Mouse (Mus musculus): ENCODE measurements around the gene Htr2b.
A peak's percentile ranks its signal among the peaks of the same experiment; 100 is the strongest.

The Htr2b gene

GRCm38 (mm10) chr1:86111779-86112178 lies at the start of gene Htr2b:
Gene Htr2b, minus strand, starts transcription at chr1:86111970.
- DNase-seq, result no peak

DNA sequence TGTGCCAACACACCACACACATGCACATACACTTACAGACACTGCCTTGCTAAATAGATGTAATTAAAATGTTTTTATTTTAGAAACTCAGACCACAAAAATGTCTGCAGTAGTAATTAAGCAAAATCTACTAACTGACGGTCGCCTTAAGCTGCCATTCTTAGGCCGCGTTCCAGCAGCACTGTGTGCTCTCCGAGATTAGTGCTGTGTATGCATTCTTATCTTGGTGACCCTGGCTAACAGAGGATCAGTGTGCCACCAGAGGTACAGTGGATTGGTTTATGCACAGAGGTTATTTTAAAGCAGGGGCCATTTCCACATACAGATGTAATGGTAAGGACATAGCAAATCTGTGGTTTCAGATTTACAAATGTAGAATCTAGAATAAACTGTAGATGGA lies 49.3 kb upstream of the Htr2b start:
- no peak for DNase-seq

- no peak for DNase-seq
Measured at GRCm38 (mm10) chr1:86160479-86160878, 48.7 kb upstream of the Htr2b start.

- no peak for DNase-seq
Measured at GRCm38 (mm10) chr1:86160059-86160458, 48.3 kb upstream of the Htr2b start.

DNA sequence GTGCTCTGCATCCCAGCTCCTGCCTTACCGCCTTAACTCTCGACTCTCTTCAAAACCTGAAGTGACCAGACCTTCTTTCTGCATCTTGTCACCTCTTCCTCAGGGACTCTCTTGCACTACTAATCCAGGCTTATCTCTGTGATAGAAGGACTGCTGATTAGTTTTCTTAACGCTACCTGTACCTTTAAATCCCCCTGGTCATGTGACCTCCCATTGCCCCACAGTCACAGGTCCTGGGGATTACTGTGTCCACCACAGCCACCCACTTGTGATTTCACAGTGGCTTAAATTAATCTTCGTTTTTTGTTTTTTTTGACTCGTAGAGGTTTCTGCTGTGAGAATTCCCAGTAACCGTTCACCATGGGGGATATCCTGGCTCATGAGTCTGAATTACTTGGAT lies 44.8 kb upstream of the Htr2b start:
- no peak for DNase-seq

DNA sequence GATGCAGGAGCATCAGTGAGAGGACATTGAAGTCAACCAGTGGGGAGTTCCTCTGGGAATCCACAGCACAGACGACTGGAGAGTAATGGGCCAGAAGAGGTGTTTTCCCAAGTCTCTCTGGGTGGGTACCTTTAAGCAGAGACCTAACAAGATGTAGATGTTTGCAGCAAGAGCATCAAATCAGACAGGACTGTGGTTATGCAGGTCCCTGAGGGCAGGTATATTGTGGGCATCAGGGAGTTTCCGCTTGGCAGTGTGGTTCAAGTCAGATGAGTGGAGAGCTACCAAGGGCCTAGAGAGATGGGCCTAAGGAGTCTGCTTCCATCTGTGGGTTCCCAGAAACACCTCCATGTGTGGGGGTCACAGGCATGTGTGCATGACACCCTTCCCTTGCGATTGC lies 44.3 kb upstream of the Htr2b start:
- DNase-seq, result no peak

- DNase-seq, result no peak
Measured at GRCm38 (mm10) chr1:86154824-86155164, 43.0 kb upstream of the Htr2b start.

- peak; percentile 94 to 95 for DNase-seq
Measured at GRCm38 (mm10) chr1:86154133-86154823, 42.5 kb upstream of the Htr2b start, which contains the start of gene Armc9. Gene Armc9, plus strand, starts transcription at chr1:86154780.

DNA sequence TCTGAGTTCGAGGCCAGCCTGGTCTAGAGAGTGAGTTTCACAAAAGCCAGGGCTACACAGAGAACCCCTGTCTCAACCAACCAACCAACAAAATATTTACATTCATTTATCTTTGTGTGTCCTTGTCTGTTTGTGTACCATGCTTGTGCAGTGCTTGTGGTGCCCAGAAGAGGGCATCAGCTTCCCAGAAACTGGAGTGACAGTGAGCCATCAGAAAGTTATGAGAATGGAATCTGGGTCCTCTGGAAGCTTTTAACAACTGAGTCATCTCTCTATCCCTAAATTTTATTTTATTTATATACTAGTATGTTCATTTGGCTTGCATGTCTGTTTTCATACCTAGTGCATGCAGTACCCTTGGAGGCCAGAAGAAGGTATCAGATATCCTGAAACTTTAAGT lies 40.8 kb upstream of the Htr2b start:
- no peak for DNase-seq

GRCm38 (mm10) chr1:86151376-86151775 lies 39.6 kb upstream of the Htr2b start:
- DNase-seq, result no peak

DNA sequence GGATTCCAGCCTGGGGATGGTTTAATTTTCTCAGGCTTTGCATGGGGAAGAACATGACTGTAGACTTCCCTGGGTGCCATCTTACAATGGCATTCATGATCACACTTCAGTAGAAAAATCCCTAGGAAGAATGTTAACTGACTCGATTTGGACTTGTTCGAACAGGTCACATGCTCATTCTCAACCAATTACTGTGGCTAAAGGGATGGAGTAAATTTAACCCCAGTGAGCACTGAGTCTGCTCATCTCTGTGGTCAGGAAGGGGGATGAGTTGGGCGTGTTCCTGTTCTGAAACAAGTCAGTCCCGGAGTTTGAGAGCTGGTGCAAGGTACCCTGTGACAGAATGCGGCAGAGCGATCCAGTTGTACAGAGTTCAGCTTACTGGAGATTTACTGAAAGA lies 39.2 kb upstream of the Htr2b start:
- DNase-seq, result no peak

- DNase-seq, result no peak
Measured at GRCm38 (mm10) chr1:86148161-86148560, 36.4 kb upstream of the Htr2b start.

- no peak for DNase-seq
Measured at GRCm38 (mm10) chr1:86147557-86147956, 35.8 kb upstream of the Htr2b start.

DNA sequence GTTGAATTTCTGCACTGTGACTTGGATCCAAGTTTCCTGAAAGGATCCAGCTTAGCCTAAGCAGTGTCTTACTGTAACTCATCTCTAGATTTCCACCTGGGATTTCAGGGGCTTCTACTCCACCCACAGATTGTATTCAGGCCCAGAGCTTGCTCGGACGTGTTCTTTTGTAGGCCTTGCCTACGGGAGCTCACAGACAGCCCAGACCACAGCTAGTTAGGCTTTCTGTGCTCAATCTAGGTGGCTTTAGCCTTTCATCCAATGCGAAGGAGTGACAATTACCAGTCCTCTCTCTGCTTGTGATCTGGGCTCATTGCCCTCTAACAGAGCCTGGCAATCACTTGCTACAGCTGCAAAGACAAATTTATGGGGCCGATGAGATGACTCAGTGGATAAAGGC lies 34.5 kb upstream of the Htr2b start:
- no peak for DNase-seq

GRCm38 (mm10) chr1:86144001-86144944 lies 32.5 kb upstream of the Htr2b start:
- no peak for DNase-seq

DNA sequence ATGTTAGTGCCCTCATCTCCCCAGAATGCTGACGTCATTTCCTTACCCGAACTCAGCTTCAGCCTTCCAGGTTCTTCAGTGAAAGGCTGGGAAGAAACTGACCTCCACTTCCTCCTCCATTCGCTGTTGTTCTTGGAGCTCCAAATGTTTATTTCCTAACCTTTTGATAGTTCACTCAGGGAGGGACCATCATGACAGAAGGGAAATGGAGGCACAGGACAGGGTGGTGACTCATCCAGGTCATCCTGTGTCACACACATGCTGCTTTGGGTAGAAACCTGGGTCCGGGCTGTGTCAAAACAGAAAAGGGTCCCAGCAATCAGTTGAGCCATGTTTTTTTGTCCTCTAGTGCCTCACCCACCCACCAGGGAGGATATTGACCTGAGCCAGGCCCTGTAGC lies 31.4 kb upstream of the Htr2b start:
- no peak for DNase-seq

- DNase-seq, result no peak
Measured at GRCm38 (mm10) chr1:86141081-86141480, 29.3 kb upstream of the Htr2b start.

- no peak for DNase-seq
Measured at GRCm38 (mm10) chr1:86135315-86135714, 23.5 kb upstream of the Htr2b start.

DNA sequence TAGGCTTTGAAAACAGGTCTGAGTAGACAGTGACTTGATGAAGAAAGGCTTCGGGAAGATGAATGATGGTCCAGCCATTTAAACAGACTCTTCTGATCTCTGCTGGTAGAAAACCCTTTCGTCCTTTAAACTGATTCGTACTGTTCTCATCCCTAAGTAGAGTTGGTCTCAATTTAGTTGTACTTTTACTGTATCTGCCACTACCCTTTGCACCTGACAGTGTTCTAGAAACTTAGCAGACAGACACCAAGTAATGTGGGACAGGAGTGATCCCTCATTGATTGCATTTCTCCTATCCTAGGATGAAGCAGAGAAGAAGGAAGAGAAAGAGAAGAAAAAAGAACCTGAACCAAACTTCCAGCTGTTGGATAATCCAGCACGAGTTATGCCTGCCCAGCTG lies 21.6 kb upstream of the Htr2b start, which contains the start of gene Gm21972:
Gm21972 (plus strand) TSS at position 301 of the 400 bp plus-strand sequence.
- no peak for DNase-seq

- DNase-seq, result no peak
Measured at GRCm38 (mm10) chr1:86126036-86126435, 14.3 kb upstream of the Htr2b start.

DNA sequence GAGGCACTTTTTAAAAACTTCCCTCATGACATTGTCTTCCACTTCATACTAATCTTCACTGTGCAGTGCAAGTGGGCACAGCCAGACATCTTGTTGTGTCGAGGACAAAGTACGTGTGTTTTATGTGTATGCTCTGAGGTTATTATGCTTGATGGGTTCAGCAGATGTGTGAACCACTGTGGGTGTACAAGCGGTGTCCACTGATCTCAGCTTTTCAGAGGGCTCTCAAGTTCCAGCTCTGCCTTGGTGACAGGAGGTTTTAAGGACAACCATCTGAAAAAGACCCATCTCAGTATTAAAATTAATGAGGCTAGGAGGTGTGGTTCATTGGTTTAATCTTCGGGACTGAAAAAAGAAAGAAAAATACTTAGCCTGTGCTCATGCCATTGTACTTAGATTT lies 7.8 kb upstream of the Htr2b start:
- DNase-seq, result no peak

DNA sequence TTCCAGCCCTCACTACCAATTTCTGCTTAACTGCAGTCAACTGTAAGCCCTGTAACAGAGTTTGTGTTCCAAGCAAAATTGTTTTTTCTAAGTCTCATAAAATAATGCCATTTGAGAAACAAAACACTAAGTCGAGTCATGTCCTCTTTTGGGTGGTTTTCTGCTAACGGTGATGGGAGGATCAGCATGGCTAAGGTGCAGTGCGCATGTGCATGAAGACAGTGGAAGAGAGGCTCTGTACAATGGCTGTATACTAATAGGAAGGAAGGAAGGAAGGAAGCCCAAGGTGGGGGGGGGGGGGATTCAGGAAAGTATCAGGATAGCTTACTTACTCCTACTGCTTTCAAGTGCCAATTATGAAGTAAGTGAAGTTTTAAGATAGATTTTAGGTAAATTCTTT lies 2.4 kb upstream of the Htr2b start:
- no peak for DNase-seq

- no peak for DNase-seq
Measured at GRCm38 (mm10) chr1:86105054-86105453, 6.7 kb downstream of the Htr2b start.

- DNase-seq, result no peak
Measured at GRCm38 (mm10) chr1:86094413-86094812, 17.4 kb downstream of the Htr2b start.

Measured in thymus, adult 18-20 months (tissue).